Mouse (Mus musculus): ENCODE measurements at regions not wholly inside any gene's neighbourhood (a gene's known extent, or its start where the extent isn't known, plus 50 kb on each side); places are given as distances from the start of the nearest gene placed in this dataset.
"Not testable (repeated sequence)": the region's sequence is repeated elsewhere in the genome, so short reads cannot be mapped to it uniquely, and the experiment has no call there.

- not testable (repeated sequence) for DNase-seq (ENCODE audit: low spot score)
Measured at GRCm38 (mm10) chr14:53582528-53582927, 671.4 kb downstream of the Dad1 start.

- not testable (repeated sequence) for DNase-seq (ENCODE audit: low spot score)
Measured at GRCm38 (mm10) chr14:53581734-53582133, 672.2 kb downstream of the Dad1 start.

- not testable (repeated sequence) for DNase-seq (ENCODE audit: low spot score)
Measured at GRCm38 (mm10) chr14:53576927-53577326, 677.0 kb downstream of the Dad1 start.

DNA sequence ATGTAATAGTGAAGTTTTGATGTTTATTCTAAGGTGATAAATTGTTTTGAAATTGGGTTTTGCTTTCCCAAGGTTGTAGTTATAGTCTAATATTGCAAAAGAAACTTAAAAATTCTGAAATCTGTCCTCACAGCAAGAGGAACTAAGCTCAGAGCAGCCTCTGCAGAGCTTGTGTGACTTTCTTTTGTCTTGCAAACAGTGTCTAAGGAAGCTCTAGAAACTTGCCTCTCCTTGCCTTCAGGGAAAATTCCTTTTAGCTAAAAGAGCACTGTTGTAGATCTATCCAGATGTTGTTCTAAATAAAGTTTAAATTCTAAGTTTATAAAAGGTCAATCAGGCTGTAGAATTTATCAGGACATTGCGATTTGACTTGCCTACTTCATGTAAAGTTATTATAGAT lies 681.2 kb downstream of the Dad1 start:
- not testable (repeated sequence) for DNase-seq (ENCODE audit: low spot score)

GRCm38 (mm10) chr14:53562606-53563005 lies 691.3 kb downstream of the Dad1 start:
- DNase-seq (ENCODE audit: low spot score): no peak

DNA sequence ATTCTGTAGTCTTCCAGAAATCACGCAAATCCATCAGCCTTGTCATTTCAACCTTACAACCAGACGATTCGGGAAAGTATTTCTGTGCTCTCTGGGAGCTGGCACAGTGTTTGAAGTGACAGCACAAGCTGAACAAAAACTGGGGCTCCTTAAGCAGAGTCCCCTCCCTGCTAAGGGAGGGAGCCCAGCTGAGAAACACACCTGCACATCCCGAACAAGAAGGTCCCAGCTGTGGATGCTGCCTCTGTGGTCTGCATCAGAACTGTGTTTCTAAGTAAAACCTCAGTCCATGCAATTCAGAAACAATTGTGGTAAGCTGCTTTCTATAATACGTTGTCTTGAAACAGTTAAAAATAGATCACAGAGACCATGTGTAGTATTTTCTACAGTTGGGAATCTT lies 693.8 kb downstream of the Dad1 start:
- DNase-seq (ENCODE audit: low spot score): not testable (repeated sequence)

DNA sequence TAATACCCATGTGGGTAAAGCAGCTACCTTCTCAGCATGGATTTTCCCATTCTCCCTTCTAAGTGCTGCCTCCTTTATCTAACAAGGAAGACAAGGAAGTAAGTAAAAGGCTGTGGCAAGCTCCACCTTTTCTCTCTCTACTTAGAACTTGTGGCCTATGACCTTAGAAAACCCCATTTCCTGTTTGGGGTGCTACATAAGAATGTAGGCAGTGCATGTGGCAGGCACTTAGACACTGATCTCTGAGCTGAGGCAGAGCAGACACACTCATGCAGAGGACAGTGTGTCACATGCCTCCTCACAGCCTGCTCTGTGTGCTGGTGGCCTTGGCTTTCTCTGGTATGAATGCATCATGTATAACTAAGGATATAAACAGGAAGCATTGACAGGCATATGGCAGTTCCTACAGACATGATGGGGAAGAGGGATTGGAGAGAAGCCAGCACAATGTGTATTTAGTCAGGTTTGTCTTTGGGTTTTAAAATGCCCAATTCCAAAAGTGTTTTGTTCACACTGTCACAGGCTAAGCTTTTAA lies 694.5 kb downstream of the Dad1 start:
- not testable (repeated sequence) for DNase-seq (ENCODE audit: low spot score)

GRCm38 (mm10) chr14:53553771-53554170 lies 700.1 kb downstream of the Dad1 start:
- no peak for DNase-seq (ENCODE audit: low spot score)

DNA sequence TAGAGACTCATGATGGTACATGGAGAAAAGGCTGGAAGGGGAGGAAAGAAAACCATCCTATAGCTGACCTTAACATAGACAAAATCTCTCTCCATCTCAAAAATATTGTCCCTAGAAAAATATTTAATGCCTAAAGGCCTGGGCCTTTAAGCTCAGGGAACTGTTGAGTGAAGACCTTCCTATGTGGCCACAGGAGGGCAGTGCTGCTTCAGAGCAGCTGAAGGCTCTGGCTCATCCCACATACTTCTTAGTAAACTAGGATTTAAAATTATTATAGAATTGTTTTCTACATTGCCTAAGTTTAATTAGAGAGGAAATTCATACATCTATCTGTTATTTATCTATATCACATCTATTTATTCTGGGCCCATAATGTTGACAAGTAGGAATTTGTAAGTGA lies 706.5 kb downstream of the Dad1 start:
- DNase-seq (ENCODE audit: low spot score): peak; percentile 1

GRCm38 (mm10) chr14:53545351-53545750 lies 708.6 kb downstream of the Dad1 start:
- no peak for DNase-seq (ENCODE audit: low spot score)

DNA sequence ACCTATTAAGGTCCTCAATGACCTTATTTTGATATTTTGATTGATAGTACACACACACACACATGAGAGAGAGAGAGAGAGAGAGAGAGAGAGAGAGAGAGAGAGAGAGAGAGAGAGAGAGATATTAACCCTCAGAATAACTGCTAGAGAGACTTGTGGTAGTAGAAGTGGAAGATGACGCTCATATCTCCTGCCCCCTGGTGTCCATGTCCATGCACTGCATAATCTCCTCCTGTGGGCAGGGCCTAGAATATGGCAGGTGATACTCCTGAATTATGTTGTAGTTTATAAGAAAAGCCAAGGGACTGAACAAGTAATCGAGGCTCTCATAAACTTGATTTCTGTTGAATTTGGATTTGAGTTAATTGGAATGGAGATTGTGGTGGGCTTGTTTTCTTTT lies 712.3 kb downstream of the Dad1 start:
- peak; percentile 17 for DNase-seq (ENCODE audit: low spot score)

DNA sequence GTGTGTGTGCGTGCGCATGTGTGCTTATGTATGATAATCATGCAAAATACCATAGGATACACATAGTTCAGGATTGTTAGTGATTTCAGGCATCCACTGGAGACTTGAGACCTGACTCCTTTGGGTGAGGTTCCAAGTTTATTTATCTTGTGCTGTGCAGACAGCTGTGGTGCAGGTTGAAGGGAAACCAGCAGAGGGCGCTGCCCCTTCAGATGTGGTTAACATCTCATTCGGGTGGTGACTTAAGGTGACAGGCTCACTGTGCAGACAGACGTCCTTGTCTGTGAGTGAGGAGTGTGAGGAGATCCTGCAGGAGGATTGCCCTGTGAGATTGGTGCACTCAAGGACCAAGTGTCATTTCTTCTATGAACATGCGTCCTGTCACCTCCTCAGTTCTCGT lies 716.0 kb downstream of the Dad1 start:
- peak; percentile 5 for DNase-seq (ENCODE audit: low spot score)

DNA sequence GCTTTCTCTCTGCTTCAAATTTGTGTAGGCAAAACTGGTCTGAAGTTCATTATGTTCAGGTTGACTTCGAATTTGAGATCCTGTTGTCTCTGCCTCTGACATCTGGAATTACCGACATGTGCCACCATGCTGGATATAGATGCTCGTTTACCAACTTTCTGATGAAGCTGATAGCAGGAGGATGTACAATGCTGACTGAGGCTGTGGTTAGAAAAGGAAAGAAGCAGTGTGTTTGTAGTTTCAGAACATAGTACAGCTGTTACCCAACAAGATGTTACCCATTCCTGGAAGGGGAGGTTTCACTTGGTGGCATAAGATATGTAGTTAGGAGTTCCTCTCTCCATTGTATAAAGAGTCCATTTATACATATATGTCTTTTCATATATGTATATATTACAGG lies 730.5 kb downstream of the Dad1 start:
- DNase-seq (ENCODE audit: low spot score): not testable (repeated sequence)

DNA sequence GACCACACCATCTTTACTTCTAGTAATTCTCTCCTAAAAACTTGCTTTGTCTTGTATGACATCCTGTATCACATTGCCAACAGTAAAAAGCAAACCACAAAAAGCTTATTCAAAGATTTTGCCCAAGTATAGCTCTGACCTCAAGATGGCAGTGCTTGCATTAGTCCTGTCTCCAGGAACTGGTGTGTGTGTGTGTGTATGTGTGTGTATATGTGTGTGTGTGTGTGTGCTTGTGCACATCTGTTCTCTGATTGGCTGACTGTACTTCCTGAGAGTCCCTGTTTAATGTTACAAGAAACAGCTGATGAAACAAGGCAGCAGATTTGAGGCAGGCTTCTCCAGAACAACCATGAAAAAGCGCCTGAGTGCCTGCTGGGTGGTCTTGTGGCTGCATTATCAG lies 735.0 kb downstream of the Dad1 start:
- not testable (repeated sequence) for DNase-seq (ENCODE audit: low spot score)

GRCm38 (mm10) chr14:53516623-53517238 lies 737.2 kb downstream of the Dad1 start:
- DNase-seq (ENCODE audit: low spot score): not testable (repeated sequence)

GRCm38 (mm10) chr14:53505389-53505788 lies 748.5 kb downstream of the Dad1 start:
- DNase-seq (ENCODE audit: low spot score): peak; percentile 61

DNA sequence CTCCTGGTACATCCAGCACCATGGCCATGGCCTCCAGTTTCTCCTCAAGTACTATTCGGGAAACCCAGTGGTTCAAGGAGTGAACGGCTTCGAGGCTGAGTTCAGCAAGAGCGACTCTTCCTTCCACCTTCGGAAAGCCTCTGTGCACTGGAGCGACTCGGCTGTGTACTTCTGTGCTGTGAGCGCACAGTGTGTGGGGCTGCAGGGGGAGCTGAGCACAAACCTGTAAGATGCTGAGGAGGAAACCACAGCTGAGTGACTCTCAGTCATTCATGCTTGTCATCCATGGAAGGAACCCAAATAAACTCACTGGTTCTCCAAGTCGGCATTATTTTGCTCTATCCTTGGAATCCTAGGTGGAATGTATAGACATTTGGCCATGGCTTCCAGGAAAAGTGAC lies 765.5 kb downstream of the Dad1 start:
- not testable (repeated sequence) for DNase-seq (ENCODE audit: low spot score)

- DNase-seq (ENCODE audit: low spot score): not testable (repeated sequence)
Measured at GRCm38 (mm10) chr14:53487611-53488010, 766.3 kb downstream of the Dad1 start.

- not testable (repeated sequence) for DNase-seq (ENCODE audit: low spot score)
Measured at GRCm38 (mm10) chr14:53474170-53474569, 779.7 kb downstream of the Dad1 start.

- DNase-seq (ENCODE audit: low spot score): not testable (repeated sequence)
Measured at GRCm38 (mm10) chr14:53460790-53461189, 793.1 kb downstream of the Dad1 start.

- DNase-seq (ENCODE audit: low spot score): no peak
Measured at GRCm38 (mm10) chr14:53454001-53454400, 799.9 kb downstream of the Dad1 start.

- not testable (repeated sequence) for DNase-seq (ENCODE audit: low spot score)
Measured at GRCm38 (mm10) chr14:53439643-53440042, 814.3 kb downstream of the Dad1 start.

- DNase-seq (ENCODE audit: low spot score): not testable (repeated sequence)
Measured at GRCm38 (mm10) chr14:53430130-53430529, 823.8 kb downstream of the Dad1 start.

- DNase-seq (ENCODE audit: low spot score): not testable (repeated sequence)
Measured at GRCm38 (mm10) chr14:53428447-53428846, 825.5 kb downstream of the Dad1 start.

All from embryo, embryonic 10.5 days (tissue).